Mouse (Mus musculus): Measurements from ENCODE around the gene Nog. TPM values are rescaled to one million over a fixed set of nuclear protein-coding genes. Genes with fewer than 3 reads are reported as not detected.

Gene Nog
- 1 to 10 TPM; 7.0 to 8.9 TPM for total RNA-seq (2021)
- long read RNA-seq, transcript Nog-201 (1 exons, 1,695 nt), result major isoform, 6 of 6 reads
- long read RNA-seq, partial matches to known transcripts, result 0 of 6 reads
- long read RNA-seq, other reads (novel, unspliced or antisense), result 0 of 6 reads

GRCm38 (mm10) chr11:89302056-89302815 is at the start of gene Nog:
Nog (minus strand) TSS chr11:89302332.
- DNase-seq (ENCODE audit: low spot score in 2 of 2), result peak; percentile 57 to 67

GRCm38 (mm10) chr11:89340238-89340637 is 38.1 kb upstream of the Nog start:
- DNase-seq (ENCODE audit: low spot score in 2 of 2), result peak; percentile 5 to 13

GRCm38 (mm10) chr11:89339783-89340182 is 37.7 kb upstream of the Nog start:
- no peak for DNase-seq (ENCODE audit: low spot score in 2 of 2)

GRCm38 (mm10) chr11:89337910-89338309 is 35.8 kb upstream of the Nog start:
- no peak for DNase-seq (ENCODE audit: low spot score in 2 of 2)

GRCm38 (mm10) chr11:89327089-89327881 is 25.2 kb upstream of the Nog start:
- DNase-seq (ENCODE audit: low spot score in 2 of 2), result no peak

GRCm38 (mm10) chr11:89321775-89322174 is 19.6 kb upstream of the Nog start:
- DNase-seq (ENCODE audit: low spot score in 2 of 2), result no peak

GRCm38 (mm10) chr11:89319675-89320074 is 17.5 kb upstream of the Nog start:
- DNase-seq (ENCODE audit: low spot score in 2 of 2), result no peak

GRCm38 (mm10) chr11:89318324-89318723 is 16.2 kb upstream of the Nog start:
- no peak for DNase-seq (ENCODE audit: low spot score in 2 of 2)

GRCm38 (mm10) chr11:89317757-89318156 is 15.6 kb upstream of the Nog start:
- no peak for DNase-seq (ENCODE audit: low spot score in 2 of 2)

GRCm38 (mm10) chr11:89314374-89314773 is 12.2 kb upstream of the Nog start:
- no peak for DNase-seq (ENCODE audit: low spot score in 2 of 2)

- DNase-seq (ENCODE audit: low spot score in 2 of 2), result no peak
Observed at GRCm38 (mm10) chr11:89312378-89312777, 10.2 kb upstream of the Nog start.

GRCm38 (mm10) chr11:89310217-89310616 is 8.1 kb upstream of the Nog start:
- no peak for DNase-seq (ENCODE audit: low spot score in 2 of 2)

- DNase-seq (ENCODE audit: low spot score in 2 of 2), result peak; percentile 90 to 94
Observed at GRCm38 (mm10) chr11:89303421-89303820, 1.3 kb upstream of the Nog start.

GRCm38 (mm10) chr11:89302816-89303180 is 666 bp upstream of the Nog start:
- DNase-seq (ENCODE audit: low spot score in 2 of 2), result peak; percentile 77 to 87

GRCm38 (mm10) chr11:89301331-89302055 is 639 bp downstream of the Nog start:
- peak; percentile 10 to 39 for DNase-seq (ENCODE audit: low spot score in 2 of 2)

GRCm38 (mm10) chr11:89299784-89300775 is 2.1 kb downstream of the Nog start:
- no peak for DNase-seq (ENCODE audit: low spot score in 2 of 2)

- DNase-seq (ENCODE audit: low spot score in 2 of 2), result peak; percentile 23 to 38
Observed at GRCm38 (mm10) chr11:89299116-89299783, 2.9 kb downstream of the Nog start.

GRCm38 (mm10) chr11:89298285-89299010 is 3.7 kb downstream of the Nog start:
- peak; percentile 28 to 53 for DNase-seq (ENCODE audit: low spot score in 2 of 2)

GRCm38 (mm10) chr11:89297521-89297920 is 4.6 kb downstream of the Nog start:
- DNase-seq (ENCODE audit: low spot score in 2 of 2), result no peak

Measured in layer of hippocampus, postnatal 10 days (tissue).